Comparison of ENCODE assay signal across 14 mouse cellular contexts in genomic region chr9:61790849-61791248, GRCm38 (mm10).
DNase-seq lines count a peak whose midpoint lies in the region; ATAC-seq lines count a peak whose summit lies in the region.
"Had no signal": no experiment of that assay in that cellular context is flagged by ENCODE, and none has a peak within 500 bp of the region (broad histone marks: within the 10 kb centered on the region; RNA-seq: fewer than 3 reads in every experiment).

No protein-coding gene starts in this region.

- peak; percentile 73 for ATAC-seq in inflammation-experienced regulatory T-cells, adult 6 months
- ATAC-seq: forebrain, embryonic 15.5 days had no signal

- peak; percentile 43 for DNase-seq in thymus, postnatal 0 days (ENCODE audit: low spot score)
- DNase-seq in thymus, postnatal 10 days (ENCODE audit: low spot score in 2 of 2) = no peak
- DNase-seq in CD4-positive helper T cell, adult 2 months (ENCODE audit: low read depth, low spot score) = peak; percentile 27
- DNase-seq in T-cell, adult 2 months (ENCODE audit: low spot score) = peak; percentile 8
- no peak for DNase-seq in cerebellum, postnatal 4 days (ENCODE audit: low spot score in 2 of 2)
- DNase-seq in right cerebral cortex, postnatal 36 days (ENCODE audit: low spot score in 2 of 2) = no peak
- DNase-seq in heart, adult 18-20 months = no peak
- DNase-seq: adrenal gland, adult 2 months; adrenal gland, postnatal 14 days; embryo, embryonic 11 days; gastrocnemius, postnatal 10 days; gastrocnemius, postnatal 36 days had no signal

Comparison
In these comparisons a context has a peak if more than half of its experiments do, and no peak if none do; other contexts are left out.
1. DNase-seq: peak in thymus, postnatal 0 days (single experiment), CD4-positive helper T cell, adult 2 months (single experiment) and T-cell, adult 2 months (single experiment); none in thymus, postnatal 10 days (0 of 2), cerebellum, postnatal 4 days (0 of 2), right cerebral cortex, postnatal 36 days (0 of 2) and heart, adult 18-20 months (0 of 2).